Mouse (Mus musculus): ENCODE measurements around the gene Bmper. TPM values are rescaled to one million over a fixed set of nuclear protein-coding genes. Genes with fewer than 3 reads are reported as not detected.

The Bmper gene
- not detected in 2 replicates for total RNA-seq (2017)

- ATAC-seq (ENCODE audit: extremely low read depth, insufficient number of reproducible peaks, low FRiP score, poor library complexity, severe bottlenecking): no peak
These were observed at the start of gene Bmper for GRCm38 (mm10) chr9:23222841-23223548. Gene Bmper (plus strand): TSS chr9:23223076.

GRCm38 (mm10) chr9:23177476-23177875 is 45.4 kb upstream of the Bmper start:
- ATAC-seq (ENCODE audit: extremely low read depth, insufficient number of reproducible peaks, low FRiP score, poor library complexity, severe bottlenecking): no peak

DNA sequence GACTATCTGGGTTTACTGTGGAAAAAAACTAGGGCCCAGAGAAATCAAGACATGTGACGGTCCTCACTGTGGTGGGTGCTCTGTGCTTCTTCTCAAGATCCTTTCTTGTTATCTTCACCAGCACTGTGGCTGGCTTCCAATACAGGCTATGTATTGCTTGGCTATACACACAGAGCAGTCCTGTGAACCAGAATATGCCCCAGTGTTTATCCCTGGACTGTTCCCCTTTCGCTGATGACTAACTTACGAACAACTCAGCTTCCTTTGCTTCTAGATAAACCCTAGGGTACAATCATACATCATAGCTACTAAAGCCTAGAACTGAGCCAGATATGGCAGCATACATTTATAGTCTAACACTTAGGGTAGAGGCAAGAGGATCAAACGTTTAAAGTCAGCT is 35.7 kb upstream of the Bmper start:
- ATAC-seq (ENCODE audit: extremely low read depth, insufficient number of reproducible peaks, low FRiP score, poor library complexity, severe bottlenecking): no peak

DNA sequence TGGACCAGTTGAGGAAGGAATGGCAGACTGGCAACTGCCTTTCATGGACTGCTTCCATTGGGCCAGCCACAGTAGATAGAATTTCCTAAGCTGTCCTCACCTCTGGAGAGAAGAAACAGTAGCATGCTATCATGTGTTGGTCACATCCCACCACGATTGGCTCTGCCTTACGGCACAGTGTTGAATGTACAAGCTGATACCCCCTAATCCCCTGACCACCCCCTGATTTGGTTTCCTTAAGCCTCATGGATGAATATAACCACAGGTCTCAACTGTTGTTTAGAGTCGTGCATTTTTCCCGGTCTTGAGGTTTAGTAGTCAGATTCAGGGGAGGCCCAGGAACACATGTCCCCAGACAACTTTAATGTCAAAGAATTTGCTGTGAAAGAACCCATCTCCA is 34.7 kb upstream of the Bmper start:
- ATAC-seq (ENCODE audit: extremely low read depth, insufficient number of reproducible peaks, low FRiP score, poor library complexity, severe bottlenecking): no peak

- ATAC-seq (ENCODE audit: extremely low read depth, insufficient number of reproducible peaks, low FRiP score, poor library complexity, severe bottlenecking): no peak
These were observed 31.9 kb upstream of the Bmper start for GRCm38 (mm10) chr9:23190950-23191349.

DNA sequence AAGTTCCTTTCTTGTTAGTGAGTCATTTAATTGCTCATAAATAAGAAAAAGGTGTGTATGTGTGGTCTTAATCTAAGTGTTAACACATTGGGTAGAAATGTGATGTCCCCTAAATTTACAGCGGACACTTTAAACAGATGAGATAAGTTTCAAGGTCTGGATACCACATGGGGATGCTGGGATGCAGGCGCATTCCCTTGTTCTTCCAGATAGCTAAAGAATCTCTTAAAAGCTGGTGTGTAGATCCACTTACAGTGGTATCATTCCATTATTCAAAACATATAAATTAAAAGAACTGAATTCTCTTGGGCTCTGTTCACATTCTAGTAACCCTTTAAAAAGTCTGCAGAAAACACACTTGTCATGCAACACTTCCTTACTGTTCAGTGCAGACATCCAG is 31.4 kb upstream of the Bmper start:
- no peak for ATAC-seq (ENCODE audit: extremely low read depth, insufficient number of reproducible peaks, low FRiP score, poor library complexity, severe bottlenecking)

DNA sequence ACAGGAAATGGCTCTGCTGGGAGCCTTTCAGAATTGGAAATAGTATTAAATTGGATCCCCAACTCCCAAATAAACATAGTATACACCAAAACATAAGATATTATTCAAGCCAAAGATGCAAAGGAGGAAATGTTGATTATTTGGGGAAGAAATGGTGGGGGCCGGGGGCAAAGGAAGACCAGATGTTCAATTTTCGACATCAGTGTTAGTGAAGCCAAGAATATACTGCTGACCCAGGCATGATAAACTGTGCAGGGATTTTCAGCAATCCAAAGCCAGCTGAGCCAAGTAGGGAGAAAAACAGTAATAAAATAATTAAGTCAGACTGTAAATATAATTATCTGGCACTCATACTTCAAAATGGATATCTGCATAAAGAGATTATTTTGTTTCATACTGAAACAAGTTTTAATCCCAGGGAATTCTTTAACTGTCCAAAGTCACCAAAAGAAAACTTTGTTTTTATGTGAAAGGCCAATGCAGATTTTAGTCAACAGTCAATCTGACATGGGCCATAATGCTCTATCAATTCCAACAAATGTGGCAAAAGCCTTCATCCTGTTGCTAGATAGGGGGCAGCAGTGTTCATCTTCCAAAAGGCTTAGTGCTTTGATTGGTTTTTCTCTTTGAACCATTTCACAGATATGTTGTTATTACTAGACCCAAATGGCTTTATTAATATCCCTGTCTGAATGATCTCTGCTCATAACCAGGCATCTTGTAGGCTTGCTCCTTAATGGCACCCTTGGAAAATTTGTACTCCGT is 30.1 kb upstream of the Bmper start:
- no peak for ATAC-seq (ENCODE audit: extremely low read depth, insufficient number of reproducible peaks, low FRiP score, poor library complexity, severe bottlenecking)

GRCm38 (mm10) chr9:23198996-23199395 is 23.9 kb upstream of the Bmper start:
- no peak for ATAC-seq (ENCODE audit: extremely low read depth, insufficient number of reproducible peaks, low FRiP score, poor library complexity, severe bottlenecking)

DNA sequence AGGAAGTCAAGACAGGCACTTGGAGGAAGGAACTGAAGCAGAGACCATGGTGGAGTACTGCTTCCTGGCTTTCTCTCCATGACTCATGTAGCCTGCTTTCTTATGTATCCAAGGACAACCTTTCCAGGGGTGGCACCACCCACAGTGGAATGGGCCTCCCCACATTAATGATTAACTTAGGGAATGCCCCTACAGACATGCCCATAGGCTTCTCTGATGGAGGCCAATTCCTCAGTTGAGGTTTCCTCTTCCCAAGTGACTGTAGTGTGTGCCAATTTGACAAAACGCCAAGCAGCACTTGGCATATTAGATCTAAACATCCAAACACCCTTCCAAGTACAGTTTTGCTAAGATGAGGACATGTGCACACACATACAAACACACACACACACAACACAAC is 23.0 kb upstream of the Bmper start:
- ATAC-seq (ENCODE audit: extremely low read depth, insufficient number of reproducible peaks, low FRiP score, poor library complexity, severe bottlenecking): no peak

GRCm38 (mm10) chr9:23200828-23201227 is 22.0 kb upstream of the Bmper start:
- ATAC-seq (ENCODE audit: extremely low read depth, insufficient number of reproducible peaks, low FRiP score, poor library complexity, severe bottlenecking): no peak

DNA sequence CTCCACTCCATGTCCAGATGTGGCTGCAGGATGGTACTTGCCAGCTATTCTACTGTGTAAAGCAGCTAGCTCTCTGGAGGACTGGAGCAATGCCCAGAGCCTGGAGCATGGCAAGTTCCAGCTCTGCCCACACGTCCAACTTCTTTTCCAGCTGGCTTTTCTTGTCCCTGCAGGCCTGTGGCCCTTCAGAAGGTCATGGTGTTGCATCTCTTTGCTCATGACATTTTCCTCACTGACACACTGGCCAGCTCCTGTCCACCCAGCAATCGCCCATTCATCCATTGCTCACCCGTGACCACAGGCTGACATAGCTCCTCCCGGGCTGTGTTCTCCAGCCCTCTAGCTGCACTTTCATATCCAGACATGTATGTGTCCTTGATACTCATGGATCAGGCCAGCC is 20.4 kb upstream of the Bmper start:
- ATAC-seq (ENCODE audit: extremely low read depth, insufficient number of reproducible peaks, low FRiP score, poor library complexity, severe bottlenecking): no peak

GRCm38 (mm10) chr9:23204339-23205288 is 18.3 kb upstream of the Bmper start:
- no peak for ATAC-seq (ENCODE audit: extremely low read depth, insufficient number of reproducible peaks, low FRiP score, poor library complexity, severe bottlenecking)

DNA sequence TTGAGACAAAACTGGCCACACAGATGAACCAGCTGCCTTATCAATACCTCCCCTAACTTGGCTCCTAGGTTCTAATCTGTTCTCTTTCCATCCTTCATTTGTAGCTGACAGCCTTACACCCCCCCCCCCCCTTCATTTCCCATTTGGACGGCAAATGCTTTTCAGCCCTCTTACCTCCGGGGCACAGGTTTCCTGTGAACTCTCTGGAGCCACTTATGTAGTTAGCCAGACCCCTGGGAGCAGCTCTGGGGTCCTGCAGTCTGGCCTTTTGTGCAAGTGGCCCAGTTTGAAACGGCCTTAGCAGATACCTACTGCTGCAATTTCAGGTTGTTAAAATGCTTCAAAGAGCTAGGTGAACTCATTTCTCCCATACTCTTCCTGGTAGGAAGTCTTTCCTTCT is 17.6 kb upstream of the Bmper start:
- ATAC-seq (ENCODE audit: extremely low read depth, insufficient number of reproducible peaks, low FRiP score, poor library complexity, severe bottlenecking): no peak

DNA sequence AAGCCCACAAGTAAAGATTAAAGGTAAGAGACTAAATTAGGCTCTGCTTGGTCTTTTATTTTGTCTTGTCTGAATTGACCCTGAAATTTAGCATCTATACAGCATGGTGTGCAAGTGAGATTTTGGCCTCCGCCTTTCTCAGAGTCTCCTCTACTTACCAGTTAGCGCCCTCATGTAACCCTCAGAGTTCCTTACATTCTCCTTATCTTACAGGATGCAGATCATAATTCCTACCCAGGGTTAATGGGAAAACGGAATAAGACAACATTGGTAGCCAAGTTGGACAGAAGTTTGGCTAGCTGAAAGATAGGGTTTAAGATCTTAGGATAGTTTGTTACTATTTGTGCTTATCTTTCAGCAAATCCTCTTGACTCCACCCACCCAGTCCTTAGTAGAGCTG is 17.1 kb upstream of the Bmper start:
- ATAC-seq (ENCODE audit: extremely low read depth, insufficient number of reproducible peaks, low FRiP score, poor library complexity, severe bottlenecking): no peak

DNA sequence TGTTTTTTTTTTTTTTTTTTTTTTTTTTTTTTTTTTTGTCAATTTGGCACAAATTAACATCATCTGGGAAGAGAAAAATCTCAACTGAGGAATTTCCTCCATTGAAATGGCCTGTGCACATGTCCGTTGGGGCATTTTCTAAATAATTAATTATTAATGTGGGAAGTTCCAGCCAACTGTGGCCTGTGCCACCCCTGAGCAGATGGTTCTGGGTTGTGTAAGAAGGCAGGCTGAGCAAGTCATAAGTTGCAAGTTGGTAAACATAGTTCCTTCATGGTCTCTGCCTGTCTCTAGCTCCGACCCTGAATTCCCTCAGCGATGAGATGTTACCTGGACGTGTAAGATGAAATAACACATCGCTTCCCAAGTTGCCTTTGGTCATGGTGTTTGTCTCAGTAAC is 16.7 kb upstream of the Bmper start:
- no peak for ATAC-seq (ENCODE audit: extremely low read depth, insufficient number of reproducible peaks, low FRiP score, poor library complexity, severe bottlenecking)

- ATAC-seq (ENCODE audit: extremely low read depth, insufficient number of reproducible peaks, low FRiP score, poor library complexity, severe bottlenecking): peak; percentile 33; the same call in 1 of the 2 replicates
These were observed 10.6 kb upstream of the Bmper start for GRCm38 (mm10) chr9:23212303-23212702.

DNA sequence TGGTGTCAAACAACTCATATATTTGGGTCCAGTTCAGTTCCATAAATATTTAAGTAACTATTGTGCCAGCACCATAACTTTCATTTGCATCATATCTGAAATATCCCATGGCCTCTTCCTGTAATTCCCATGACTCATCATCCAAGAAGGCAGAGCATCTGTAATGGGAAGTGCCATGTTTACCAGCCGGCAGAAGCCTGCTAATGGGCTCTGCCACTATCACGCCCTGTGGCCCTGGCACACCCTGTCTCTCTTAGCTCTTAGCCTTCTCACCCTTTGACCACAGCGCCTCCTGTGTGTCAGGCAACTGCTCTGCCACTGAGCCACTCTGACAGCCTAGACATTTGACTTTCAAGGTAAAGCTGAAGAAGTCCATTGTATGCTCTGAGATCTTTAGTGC is 3.1 kb upstream of the Bmper start:
- ATAC-seq (ENCODE audit: extremely low read depth, insufficient number of reproducible peaks, low FRiP score, poor library complexity, severe bottlenecking): no peak

GRCm38 (mm10) chr9:23221976-23222375 is 900 bp upstream of the Bmper start:
- ATAC-seq (ENCODE audit: extremely low read depth, insufficient number of reproducible peaks, low FRiP score, poor library complexity, severe bottlenecking): no peak

DNA sequence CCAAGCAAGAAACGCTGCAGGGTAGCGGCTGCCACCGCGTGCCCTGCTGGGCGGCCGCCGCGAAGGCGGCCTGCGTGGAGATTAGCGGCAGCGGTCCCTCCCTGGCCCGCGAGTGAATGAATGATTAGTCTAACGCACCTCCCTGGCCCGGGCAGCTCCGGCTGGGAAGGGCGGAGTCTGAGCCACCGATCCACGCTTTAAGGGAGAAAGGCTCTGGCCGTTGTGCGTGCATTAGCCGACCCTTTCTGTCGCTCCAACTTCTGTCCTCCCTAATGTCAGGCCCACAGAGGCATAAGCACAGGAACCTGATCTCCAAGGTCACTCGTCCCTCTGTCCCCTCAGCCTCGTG is 410 bp upstream of the Bmper start:
- ATAC-seq (ENCODE audit: extremely low read depth, insufficient number of reproducible peaks, low FRiP score, poor library complexity, severe bottlenecking): no peak

All from neutrophil, adult 5-6 weeks (primary cell).